Mouse (Mus musculus) limb, embryonic 12.5 days (tissue): ENCODE data around the gene Rrp7a. TPM values are rescaled to one million over a fixed set of nuclear protein-coding genes. Genes with fewer than 3 reads are reported as not detected.
"Not testable (repeated sequence)": the region's sequence is repeated elsewhere in the genome, so short reads cannot be mapped to it uniquely, and the experiment has no call there.

Experiments used
- ATAC-seq: fragments of 200-750 bp; cut with Nextera tagmentation; 2 replicates; pipeline ENCODE4 v1.8.0; 2017; ENCODE audit warnings: low read depth, moderate TSS enrichment; ENCODE audit not compliant: insufficient number of reproducible peaks, insufficient read depth, low FRiP score, low TSS enrichment
- H3K27ac ChIP-seq: fragments of 300-500 bp; sonication (generic); 2 replicates; pipeline ENCODE4 v1.5.1; 2016; ENCODE audit warnings: mild to moderate bottlenecking, moderate library complexity
- H3K27me3 ChIP-seq: fragments of 300-500 bp; sonication (generic); 2 replicates; pipeline ENCODE4 v1.6.1; 2016; ENCODE audit warnings: mild to moderate bottlenecking, moderate library complexity
- H3K36me3 ChIP-seq: fragments of 300-500 bp; sonication (generic); 2 replicates; pipeline ENCODE4 v1.6.1; 2016; ENCODE audit warnings: mild to moderate bottlenecking, moderate library complexity
- H3K4me1 ChIP-seq: fragments of 300-500 bp; sonication (generic); replicated peaks from 2 replicates; pipeline ENCODE4 v1.6.1; 2016
- H3K4me2 ChIP-seq: fragments of 300-500 bp; sonication (generic); 2 replicates; pipeline ENCODE4 v1.6.1; 2016; ENCODE audit warnings: mild to moderate bottlenecking, moderate library complexity
- H3K4me3 ChIP-seq: fragments of 300-500 bp; sonication (generic); replicated peaks from 2 replicates; pipeline ENCODE4 v1.5.1; 2016; ENCODE audit warnings: mild to moderate bottlenecking
- H3K9ac ChIP-seq: fragments of 300-500 bp; sonication (generic); replicated peaks from 2 replicates; pipeline ENCODE4 v1.6.1; 2016; ENCODE audit warnings: mild to moderate bottlenecking, moderate library complexity
- H3K9me3 ChIP-seq: fragments of 300-500 bp; sonication (generic); 2 replicates; pipeline ENCODE4 v1.6.1; 2016; ENCODE audit warnings: mild to moderate bottlenecking, moderate library complexity
- WGBS: fragments of 180-500 bp; shearing (Covaris S2); methylation state at CpG from one replicate; pipeline ENCODE4 v1.1.7; 2016; 5-methylcytosine and 5-hydroxymethylcytosine counted together
- polyA plus RNA-seq: library from polyadenylated mRNA; unstranded; fragments of >200 nt; fragmentation: Nextera tagmentation; extraction: Ambion mirVana; gene quantifications from 2 replicates; pipeline ENCODE4 v1.2.1, GENCODE M21; 2016

Rrp7a gene
- polyA plus RNA-seq, 1 experiment from 2014 or later = 50.4 TPM

DNA sequence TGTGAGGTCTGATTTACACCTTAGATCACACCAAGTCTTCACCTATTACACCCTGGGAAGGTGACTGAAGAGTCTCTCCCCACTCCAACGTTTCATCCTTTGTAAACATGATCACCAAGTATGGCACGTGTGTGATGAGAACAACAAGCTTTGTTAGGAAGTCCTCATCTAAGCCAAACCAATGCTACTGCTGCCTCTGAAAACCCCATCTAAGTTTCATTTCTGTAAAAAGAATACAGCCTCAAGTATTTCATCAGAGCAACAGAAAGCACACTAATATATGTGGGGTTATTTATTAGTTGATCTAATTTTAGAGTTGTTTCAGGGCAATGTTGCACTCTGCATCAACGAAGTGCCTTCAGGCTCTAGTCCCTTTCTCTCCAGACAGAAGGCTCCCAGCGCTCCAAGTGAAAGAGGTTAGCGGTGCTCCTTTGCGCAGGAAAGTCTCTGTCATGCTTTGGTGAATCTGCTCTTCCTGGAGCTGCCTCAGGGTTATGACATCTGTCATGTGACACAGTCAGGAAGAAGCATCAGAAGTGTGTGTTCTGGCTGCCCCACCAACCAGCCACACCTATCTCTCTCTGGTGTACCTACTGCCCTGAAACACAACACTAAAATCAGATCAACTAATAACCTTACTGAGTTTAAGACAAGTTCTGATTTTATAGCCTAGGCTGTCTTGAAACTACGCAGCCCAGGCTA lies 7.1 kb upstream of the Rrp7a start:
- H3K4me2 ChIP-seq = no peak overlapping the region
- H3K27me3 ChIP-seq = no peaks in the 10 kb centered on the region
- H3K4me1 ChIP-seq = 0 out of 2 replicates have a peak, but pooled peaks cover under 1% of the 10 kb centered on the region
- H3K9me3 ChIP-seq = no peaks in the 10 kb centered on the region
- H3K9ac ChIP-seq = no peak overlapping the region
- no peak overlapping the region for H3K27ac ChIP-seq
- peaks cover 96% of the 10 kb centered on the region for H3K36me3 ChIP-seq
- H3K4me3 ChIP-seq = no peak overlapping the region
- 92% methylated on average over 7 of the region's 7 CpGs for WGBS
- ATAC-seq = no peak

DNA sequence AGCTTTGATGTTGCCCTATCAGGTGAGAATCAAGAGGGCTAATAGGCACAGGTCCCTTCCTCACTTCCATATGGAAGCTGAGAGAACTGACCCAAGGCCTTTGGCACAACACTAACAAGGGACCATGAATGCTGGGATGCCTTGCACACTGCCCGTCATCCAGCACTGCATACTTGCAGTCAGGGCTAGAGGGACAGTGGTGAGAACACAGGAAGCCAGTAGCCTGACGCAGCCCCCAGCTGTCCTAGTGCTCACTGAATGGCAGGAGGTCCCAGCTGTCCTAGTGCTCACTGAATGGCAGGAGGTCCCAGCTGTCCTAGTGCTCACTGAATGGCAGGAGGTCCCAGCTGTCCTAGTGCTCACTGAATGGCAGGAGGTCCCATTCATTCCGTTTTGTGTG lies 4.4 kb upstream of the Rrp7a start:
- H3K36me3 ChIP-seq = peaks cover 69% of the 10 kb centered on the region
- H3K9me3 ChIP-seq, ATAC-seq, H3K27me3 ChIP-seq, H3K4me3 ChIP-seq, H3K4me1 ChIP-seq, H3K4me2 ChIP-seq, H3K9ac ChIP-seq: not testable (repeated sequence)
- 88% methylated on average over 3 of the region's 3 CpGs for WGBS
- 0 out of 2 replicates have a peak overlapping the region, but pooled peaks have one; percentile 41 for H3K27ac ChIP-seq

DNA sequence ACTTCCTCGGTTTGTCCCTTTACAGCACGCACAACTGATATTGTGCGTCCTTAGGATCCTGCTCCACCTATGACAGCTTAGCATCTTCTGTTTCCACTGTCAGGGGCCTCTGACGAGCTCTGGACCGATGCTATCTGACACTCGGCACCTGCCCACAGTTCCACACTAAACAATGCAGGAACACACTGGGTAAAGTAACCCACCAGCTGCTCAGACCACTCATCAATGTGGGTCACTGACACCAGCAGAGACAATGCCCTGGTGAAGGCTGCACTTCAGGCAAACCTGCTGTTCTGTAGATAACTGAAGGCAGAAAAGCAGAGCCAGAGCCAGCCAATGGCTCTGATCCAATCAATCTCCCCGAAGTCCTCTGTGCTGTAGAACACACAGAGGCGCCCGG lies 4.0 kb upstream of the Rrp7a start:
- Histone ChIP-seq H3K4me1 (peaks cover 6% of the 10 kb centered on the region; the same call in 1 of the 2 replicates), H3K27ac (0 out of 2 replicates have a peak overlapping the region, but pooled peaks have one; percentile 41), H3K27me3 (no peaks in the 10 kb centered on the region), H3K4me2 (no peak overlapping the region), H3K9me3 (no peaks in the 10 kb centered on the region), H3K36me3 (peaks cover 65% of the 10 kb centered on the region), H3K9ac (no peak overlapping the region), H3K4me3 (no peak overlapping the region)
- 91% methylated on average over 9 of the region's 9 CpGs for WGBS
- ATAC-seq = no peak

DNA sequence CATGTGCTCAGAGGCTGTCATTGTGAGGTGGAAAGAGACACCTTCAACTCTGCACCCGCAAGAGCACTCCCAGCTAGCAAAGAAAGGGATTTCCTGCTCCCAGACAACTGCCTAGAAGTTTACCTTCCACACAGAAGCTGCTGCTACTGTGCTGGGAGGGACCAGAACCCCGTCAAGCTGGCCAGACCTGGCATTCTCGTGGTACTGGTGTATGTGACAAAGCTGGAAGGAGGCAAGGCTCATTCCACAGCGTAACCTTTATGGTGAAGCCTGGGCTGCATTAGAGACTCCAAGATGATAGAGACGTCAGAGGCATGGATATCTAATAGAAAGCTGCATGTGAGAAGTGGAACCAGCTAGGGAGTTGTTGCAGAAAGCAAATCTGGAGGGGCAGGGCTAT lies 2.0 kb upstream of the Rrp7a start:
- no peak overlapping the region for H3K4me2 ChIP-seq
- no peak overlapping the region for H3K4me3 ChIP-seq
- peak overlapping the region; percentile 53; the same call in 1 of the 2 replicates for H3K27ac ChIP-seq
- H3K4me1 ChIP-seq = peaks cover 13% of the 10 kb centered on the region; the same call in 1 of the 2 replicates
- no peak overlapping the region for H3K9ac ChIP-seq
- no peaks in the 10 kb centered on the region for H3K9me3 ChIP-seq
- ATAC-seq = no peak
- H3K27me3 ChIP-seq = no peaks in the 10 kb centered on the region
- peaks cover 51% of the 10 kb centered on the region for H3K36me3 ChIP-seq
- WGBS = 62% methylated on average over 5 of the region's 5 CpGs

DNA sequence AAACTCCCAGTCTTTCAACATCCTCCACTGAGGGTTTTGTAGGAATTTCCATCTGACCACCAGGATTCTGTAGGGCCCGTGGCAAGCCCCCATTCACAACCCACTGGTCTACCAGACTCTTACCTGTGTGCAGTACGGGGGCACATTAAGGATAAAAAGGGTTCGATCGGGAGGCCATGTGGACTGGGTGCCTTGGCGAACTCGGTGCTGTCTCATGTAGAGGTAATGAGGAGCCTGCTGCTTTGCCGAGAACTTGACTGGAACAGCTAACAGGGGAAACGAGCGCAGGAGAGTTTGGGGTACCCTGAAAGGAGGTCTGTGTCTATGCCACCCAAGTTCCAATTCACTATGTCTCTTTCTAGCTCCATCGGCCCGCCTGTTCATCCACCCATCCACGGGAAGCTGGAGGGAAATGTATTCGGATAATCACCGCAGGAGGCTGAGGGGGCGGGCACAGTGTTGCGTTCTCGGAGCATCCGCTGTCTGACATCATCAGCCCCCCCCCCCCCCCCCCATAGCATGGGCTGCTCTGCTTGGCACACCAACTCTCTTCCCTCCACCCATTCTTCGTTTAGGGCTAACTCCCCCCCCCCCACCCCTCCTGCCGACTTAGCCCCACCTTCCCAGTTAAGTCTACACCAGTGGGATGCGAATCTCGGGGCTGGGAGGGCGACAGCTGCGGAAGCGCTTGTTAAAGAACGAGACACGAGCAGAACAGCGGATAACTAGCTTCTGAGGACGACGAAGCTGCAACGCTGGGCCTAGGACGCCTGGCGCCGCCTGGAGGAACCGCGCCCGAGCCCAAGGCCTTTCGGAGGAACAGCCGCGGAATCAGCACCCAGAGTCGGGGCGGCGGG lies 664 bp downstream of the Rrp7a start:
- no peaks in the 10 kb centered on the region for H3K9me3 ChIP-seq
- peaks cover 13% of the 10 kb centered on the region; the same call in 1 of the 2 replicates for H3K4me1 ChIP-seq
- H3K4me2 ChIP-seq = peak overlapping the region; percentile 77
- peak overlapping the region; percentile 76 for H3K27ac ChIP-seq
- H3K4me3 ChIP-seq = peak overlapping the region; percentile 88
- H3K36me3 ChIP-seq = peaks cover 48% of the 10 kb centered on the region
- H3K27me3 ChIP-seq = no peaks in the 10 kb centered on the region
- H3K9ac ChIP-seq = peak overlapping the region; percentile 65
- WGBS = 4% methylated on average over 42 of the region's 43 CpGs
- peak; percentile 28 for ATAC-seq

DNA sequence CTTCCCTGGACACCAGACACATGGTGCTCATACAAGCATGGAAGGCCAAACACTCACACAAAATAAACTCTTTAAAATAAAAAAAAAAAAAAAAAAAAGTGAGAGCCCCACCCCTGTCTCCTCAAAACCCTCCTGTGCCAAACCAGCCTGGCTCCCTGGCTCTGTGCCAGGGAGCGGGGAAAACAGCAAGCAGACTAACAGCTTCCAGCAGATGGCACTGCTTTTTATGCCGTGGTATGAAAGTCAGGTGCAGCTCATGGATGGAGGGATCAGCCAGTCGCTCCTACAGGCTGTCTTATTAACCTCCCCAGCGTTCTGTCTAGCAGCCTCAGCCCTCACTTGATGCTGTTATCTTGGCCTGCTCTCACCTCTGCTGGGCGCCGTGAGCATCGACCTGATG lies 4.2 kb downstream of the Rrp7a start:
- Histone ChIP-seq H3K27ac (no peak overlapping the region), H3K36me3 (peaks cover 61% of the 10 kb centered on the region), H3K4me3 (no peak overlapping the region), H3K4me1 (peaks cover 10% of the 10 kb centered on the region; the same call in 1 of the 2 replicates), H3K27me3 (no peaks in the 10 kb centered on the region), H3K9ac (no peak overlapping the region), H3K4me2 (no peak overlapping the region), H3K9me3 (no peaks in the 10 kb centered on the region)
- 67% methylated on average over 7 of the region's 7 CpGs for WGBS
- no peak for ATAC-seq

DNA sequence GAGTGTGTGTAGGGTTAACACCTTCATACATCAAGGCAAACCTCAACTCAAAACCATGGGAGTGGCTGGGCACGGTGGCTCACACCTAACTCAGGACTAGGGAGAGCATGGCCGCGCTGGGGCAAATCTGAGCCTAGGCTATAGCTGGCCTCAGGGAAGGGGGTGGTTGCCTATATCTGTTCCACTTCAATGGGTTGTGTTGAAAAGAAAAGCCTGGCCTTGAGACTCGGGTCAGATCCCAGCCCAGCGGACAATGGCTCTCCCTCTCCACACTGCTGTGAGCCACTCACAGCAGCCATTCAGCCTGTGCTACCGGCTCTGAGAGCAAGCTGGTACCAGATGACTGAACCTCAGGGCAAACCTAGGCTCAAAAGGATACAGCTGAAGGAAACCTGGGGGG lies 7.5 kb downstream of the Rrp7a start:
- Histone ChIP-seq H3K9ac (no peak overlapping the region), H3K4me2 (no peak overlapping the region), H3K9me3 (no peaks in the 10 kb centered on the region), H3K27me3 (no peaks in the 10 kb centered on the region), H3K4me1 (peaks cover 10% of the 10 kb centered on the region; the same call in 1 of the 2 replicates), H3K36me3 (peaks cover 60% of the 10 kb centered on the region), H3K27ac (no peak overlapping the region), H3K4me3 (no peak overlapping the region)
- WGBS = 91% methylated on average over 6 of the region's 6 CpGs
- ATAC-seq = no peak

DNA sequence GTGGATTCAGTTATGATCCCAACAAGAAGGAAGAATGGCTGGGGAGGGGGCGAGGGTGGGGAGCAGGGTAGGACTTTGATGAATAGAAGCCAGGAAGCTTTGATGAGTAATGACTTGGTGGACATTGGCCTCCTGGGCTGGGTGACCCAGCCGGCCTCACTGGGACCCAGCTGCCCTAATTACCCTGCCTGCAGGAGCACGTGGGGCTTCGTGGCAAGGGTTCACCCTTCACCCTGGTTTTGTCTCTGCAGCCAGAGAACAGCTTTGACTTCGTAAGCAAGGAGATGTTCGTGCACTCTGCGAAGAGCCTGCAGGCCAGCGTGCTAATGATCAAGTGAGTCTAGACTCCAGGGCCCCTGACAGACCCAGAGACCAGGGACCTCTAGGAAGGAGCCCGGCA lies 8.5 kb downstream of the Rrp7a start:
- peaks cover 51% of the 10 kb centered on the region for H3K36me3 ChIP-seq
- no peaks in the 10 kb centered on the region for H3K9me3 ChIP-seq
- H3K27ac ChIP-seq = no peak overlapping the region
- H3K4me2 ChIP-seq = no peak overlapping the region
- H3K27me3 ChIP-seq = no peaks in the 10 kb centered on the region
- no peak overlapping the region for H3K4me3 ChIP-seq
- H3K9ac ChIP-seq = 0 out of 2 replicates have a peak overlapping the region, but pooled peaks have one; percentile 23
- H3K4me1 ChIP-seq = peaks cover 10% of the 10 kb centered on the region; the same call in 1 of the 2 replicates
- no peak for ATAC-seq
- 76% methylated on average over 9 of the region's 9 CpGs for WGBS

DNA sequence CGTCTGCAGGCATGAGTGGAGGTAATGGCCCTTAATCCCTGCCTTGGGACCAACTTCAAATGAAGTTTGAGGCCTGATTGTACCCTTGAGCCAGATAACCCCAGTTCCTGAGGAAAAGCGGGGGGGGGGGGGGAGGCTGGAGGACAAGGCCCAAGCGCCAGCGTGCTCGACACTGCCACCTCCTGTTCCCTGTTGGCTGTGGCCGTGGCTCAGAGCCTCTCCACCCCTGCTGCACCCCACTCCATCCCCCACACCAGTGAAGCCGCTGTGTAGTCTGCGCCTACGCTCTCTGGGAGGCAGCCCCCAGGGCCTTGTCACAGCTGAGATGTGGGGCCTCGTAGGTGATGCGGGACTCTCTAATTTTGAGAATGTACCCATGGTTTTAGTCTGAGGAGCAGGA lies 9.7 kb downstream of the Rrp7a start:
- H3K4me2 ChIP-seq = 0 out of 2 replicates have a peak overlapping the region, but pooled peaks have one; percentile 23
- H3K36me3 ChIP-seq = peaks cover 41% of the 10 kb centered on the region
- H3K4me3 ChIP-seq = no peak overlapping the region
- H3K4me1 ChIP-seq = peaks cover 10% of the 10 kb centered on the region; the same call in 1 of the 2 replicates
- WGBS = 8% methylated on average over 11 of the region's 11 CpGs
- no peak overlapping the region for H3K9ac ChIP-seq
- no peak overlapping the region for H3K27ac ChIP-seq
- ATAC-seq = peak; percentile 60; the same call in 1 of the 2 replicates
- no peaks in the 10 kb centered on the region for H3K9me3 ChIP-seq
- H3K27me3 ChIP-seq = no peaks in the 10 kb centered on the region

DNA sequence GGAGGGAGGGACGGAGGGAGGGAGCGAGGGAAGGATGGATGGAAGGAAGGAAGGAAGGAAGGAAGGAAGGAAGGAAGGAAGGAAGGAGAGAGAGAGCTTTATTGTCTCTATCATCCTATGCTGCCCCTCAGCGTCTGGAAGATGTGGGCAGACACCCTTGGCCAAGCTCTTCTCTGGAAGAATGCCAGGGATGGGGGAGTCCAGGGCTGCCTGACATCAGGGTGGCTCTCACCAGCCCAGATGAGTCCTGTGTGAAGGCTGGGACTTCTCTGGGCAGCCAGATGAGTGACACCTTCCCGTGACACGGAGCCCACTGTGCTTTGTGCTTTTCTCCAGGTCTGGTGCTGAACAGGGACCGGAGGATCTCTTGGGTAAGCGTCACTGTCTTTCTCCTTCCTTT lies 10.7 kb downstream of the Rrp7a start:
- ATAC-seq = no peak
- H3K9me3 ChIP-seq = no peaks in the 10 kb centered on the region
- no peak overlapping the region for H3K4me3 ChIP-seq
- H3K9ac ChIP-seq = no peak overlapping the region
- H3K27ac ChIP-seq = no peak overlapping the region
- H3K4me2 ChIP-seq = no peak overlapping the region
- H3K4me1 ChIP-seq = peaks cover 10% of the 10 kb centered on the region; the same call in 1 of the 2 replicates
- 80% methylated on average over 7 of the region's 7 CpGs for WGBS
- H3K36me3 ChIP-seq = peaks cover 31% of the 10 kb centered on the region
- no peaks in the 10 kb centered on the region for H3K27me3 ChIP-seq

DNA sequence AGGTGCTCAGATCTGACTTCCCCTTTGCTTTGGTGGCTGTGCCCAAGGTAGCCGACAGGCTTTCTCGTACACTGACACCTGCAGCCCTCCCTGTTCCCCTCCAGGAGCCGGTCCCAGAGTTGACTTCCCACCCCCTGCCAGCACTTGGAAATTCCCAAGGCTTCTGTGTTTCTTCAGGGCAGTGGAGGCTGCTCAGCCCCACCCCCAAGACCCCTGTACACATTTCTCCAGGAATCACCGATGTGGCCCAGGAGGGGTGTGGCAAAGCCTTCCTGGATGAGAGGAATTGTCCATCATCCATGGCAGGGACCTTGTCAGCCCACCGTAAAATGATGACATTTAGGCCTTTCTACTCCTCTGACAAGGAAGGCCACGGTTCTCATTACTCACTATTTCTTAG lies 11.3 kb downstream of the Rrp7a start:
- H3K9ac ChIP-seq = no peak overlapping the region
- H3K4me3 ChIP-seq = no peak overlapping the region
- H3K4me1 ChIP-seq = peaks cover 10% of the 10 kb centered on the region; the same call in 1 of the 2 replicates
- H3K27me3 ChIP-seq = no peaks in the 10 kb centered on the region
- H3K9me3 ChIP-seq = no peaks in the 10 kb centered on the region
- no peak overlapping the region for H3K27ac ChIP-seq
- ATAC-seq = no peak
- H3K4me2 ChIP-seq = no peak overlapping the region
- peaks cover 25% of the 10 kb centered on the region for H3K36me3 ChIP-seq
- 61% methylated on average over 6 of the region's 6 CpGs for WGBS
